Mouse (Mus musculus): ENCODE data around the gene Mfsd5. TPM values are rescaled to one million over a fixed set of nuclear protein-coding genes. Genes with fewer than 3 reads are reported as not detected.
A peak's percentile ranks its signal among the peaks of the same experiment; 100 is the strongest.

Mfsd5 gene
- polyA plus RNA-seq, 1 experiment = 57.8 TPM

- WGBS = 33% methylated on average over 17 of the region's 19 CpGs
- Histone ChIP-seq H3K36me3 (ENCODE audit: control insufficient read depth, insufficient read depth, low read length) (no peaks in the 10 kb centered on the region), H3K27me3 (ENCODE audit: control insufficient read depth, insufficient read depth, low read length) (peaks cover 11% of the 10 kb centered on the region), H3K4me1 (ENCODE audit: control insufficient read depth, insufficient read depth, insufficient read length) (peaks cover 12% of the 10 kb centered on the region; the same call in 1 of the 2 replicates), H3K27ac (ENCODE audit: insufficient read depth, low read length) (peak overlapping the region; percentile 86), H3K4me3 (ENCODE audit: extremely low read depth, insufficient read depth, insufficient read length) (peak overlapping the region; percentile 59)
- DNase-seq (ENCODE audit: low read depth in 1 of 2, low spot score in 2 of 2) = no peak
- TF ChIP-seq CTCF (IDR thresholded peaks at IDR 0.05; ENCODE audit: extremely low read depth, insufficient read depth, insufficient read length, insufficient replicate concordance) (no peak), POLR2A (IDR thresholded peaks at IDR 0.05; ENCODE audit: low read depth, low read length) (no peak)
Observed at GRCm38 (mm10) chr15:102244306-102245191, 34.7 kb upstream of the Mfsd5 start.

DNA sequence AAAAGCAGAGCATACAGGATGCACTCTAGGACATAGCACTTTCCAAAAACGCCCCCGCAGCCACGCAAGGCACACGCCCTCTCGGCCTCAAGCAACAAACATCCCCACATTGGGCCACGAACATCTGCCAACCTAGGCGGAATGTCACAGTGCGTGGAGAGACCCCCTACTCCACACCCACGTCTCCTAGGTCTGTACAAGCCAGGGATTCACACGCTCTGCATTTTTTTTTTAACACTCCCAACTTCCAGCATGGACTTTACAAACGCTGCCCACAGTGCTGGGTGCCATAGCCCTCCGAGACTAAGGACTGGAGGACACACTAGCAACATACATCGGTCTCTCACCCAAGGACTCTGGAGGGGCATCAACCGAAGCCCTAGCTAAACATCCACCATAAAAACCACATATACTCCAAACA is 33.8 kb upstream of the Mfsd5 start:
- Histone ChIP-seq H3K27me3 (ENCODE audit: control insufficient read depth, insufficient read depth, low read length) (peaks cover 11% of the 10 kb centered on the region), H3K27ac (ENCODE audit: insufficient read depth, low read length) (peak overlapping the region; percentile 86), H3K4me1 (ENCODE audit: control insufficient read depth, insufficient read depth, insufficient read length) (peaks cover 12% of the 10 kb centered on the region), H3K4me3 (ENCODE audit: extremely low read depth, insufficient read depth, insufficient read length) (peak overlapping the region; percentile 59), H3K36me3 (ENCODE audit: control insufficient read depth, insufficient read depth, low read length) (no peaks in the 10 kb centered on the region)
- TF ChIP-seq CTCF (IDR thresholded peaks at IDR 0.05; ENCODE audit: extremely low read depth, insufficient read depth, insufficient read length, insufficient replicate concordance) (no peak), POLR2A (IDR thresholded peaks at IDR 0.05; ENCODE audit: low read depth, low read length) (no peak)
- no peak for DNase-seq (ENCODE audit: low read depth in 1 of 2, low spot score in 2 of 2)
- WGBS = 23% methylated on average over 14 of the region's 14 CpGs

- Histone ChIP-seq H3K27me3 (ENCODE audit: control insufficient read depth, insufficient read depth, low read length) (peaks cover 11% of the 10 kb centered on the region), H3K4me3 (ENCODE audit: extremely low read depth, insufficient read depth, insufficient read length) (peak overlapping the region; percentile 59), H3K4me1 (ENCODE audit: control insufficient read depth, insufficient read depth, insufficient read length) (peaks cover 12% of the 10 kb centered on the region), H3K36me3 (ENCODE audit: control insufficient read depth, insufficient read depth, low read length) (no peaks in the 10 kb centered on the region), H3K27ac (ENCODE audit: insufficient read depth, low read length) (peak overlapping the region; percentile 86)
- DNase-seq (ENCODE audit: low read depth in 1 of 2, low spot score in 2 of 2) = peak; percentile 50 to 60
- no peak for TF ChIP-seq CTCF (IDR thresholded peaks at IDR 0.05; ENCODE audit: extremely low read depth, insufficient read depth, insufficient read length, insufficient replicate concordance)
- peak; percentile 21; the same call in 1 of the 2 replicates for TF ChIP-seq POLR2A (IDR thresholded peaks at IDR 0.05; ENCODE audit: low read depth, low read length)
- under 1% methylated on average over 37 of the region's 44 CpGs for WGBS
Observed at GRCm38 (mm10) chr15:102245891-102246741, 33.1 kb upstream of the Mfsd5 start.

DNA sequence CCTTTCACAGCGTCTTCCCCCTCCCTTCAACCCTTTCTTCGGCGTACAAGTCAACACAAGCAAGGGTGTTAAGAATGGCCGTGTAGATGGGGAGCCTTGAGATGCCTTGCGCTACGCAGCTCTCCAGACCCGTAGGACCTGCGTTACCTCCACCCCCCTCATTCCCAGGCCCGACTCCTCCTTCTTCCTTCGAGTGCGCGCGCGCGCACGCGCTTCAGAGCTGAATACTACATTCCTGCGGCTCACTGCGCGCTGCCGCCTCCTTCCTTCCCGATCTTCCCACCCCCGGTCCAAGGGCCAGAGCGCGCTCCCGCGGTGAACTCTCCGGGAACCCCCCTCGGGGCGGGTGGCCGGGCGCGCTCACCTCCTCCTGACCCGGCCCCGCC is 32.4 kb upstream of the Mfsd5 start:
- TF ChIP-seq CTCF (IDR thresholded peaks at IDR 0.05; ENCODE audit: extremely low read depth, insufficient read depth, insufficient read length, insufficient replicate concordance) (no peak), POLR2A (IDR thresholded peaks at IDR 0.05; ENCODE audit: low read depth, low read length) (no peak)
- peak overlapping the region; percentile 77 for H3K27ac ChIP-seq (ENCODE audit: insufficient read depth, low read length)
- peaks cover 12% of the 10 kb centered on the region for H3K4me1 ChIP-seq (ENCODE audit: control insufficient read depth, insufficient read depth, insufficient read length)
- H3K27me3 ChIP-seq (ENCODE audit: control insufficient read depth, insufficient read depth, low read length) = peaks cover 11% of the 10 kb centered on the region
- under 1% methylated on average over 34 of the region's 35 CpGs for WGBS
- H3K36me3 ChIP-seq (ENCODE audit: control insufficient read depth, insufficient read depth, low read length) = no peaks in the 10 kb centered on the region
- H3K4me3 ChIP-seq (ENCODE audit: extremely low read depth, insufficient read depth, insufficient read length) = peak overlapping the region; percentile 59
- DNase-seq (ENCODE audit: low read depth in 1 of 2, low spot score in 2 of 2) = peak; percentile 35 to 61

- Histone ChIP-seq H3K27ac (ENCODE audit: insufficient read depth, low read length) (peak overlapping the region; percentile 78), H3K4me3 (ENCODE audit: extremely low read depth, insufficient read depth, insufficient read length) (peak overlapping the region; percentile 59), H3K36me3 (ENCODE audit: control insufficient read depth, insufficient read depth, low read length) (no peaks in the 10 kb centered on the region), H3K4me1 (ENCODE audit: control insufficient read depth, insufficient read depth, insufficient read length) (peaks cover 12% of the 10 kb centered on the region), H3K27me3 (ENCODE audit: control insufficient read depth, insufficient read depth, low read length) (peaks cover 11% of the 10 kb centered on the region)
- DNase-seq (ENCODE audit: low read depth in 1 of 2, low spot score in 2 of 2) = no peak
- TF ChIP-seq CTCF (IDR thresholded peaks at IDR 0.05; ENCODE audit: extremely low read depth, insufficient read depth, insufficient read length, insufficient replicate concordance) = no peak
- TF ChIP-seq POLR2A (IDR thresholded peaks at IDR 0.05; ENCODE audit: low read depth, low read length) = no peak; the same call in 1 of the 2 replicates
- WGBS = under 1% methylated on average over 65 of the region's 65 CpGs
Observed at GRCm38 (mm10) chr15:102247252-102248130, 31.8 kb upstream of the Mfsd5 start.
